Mouse (Mus musculus): ENCODE measurements at regions not wholly inside any gene's neighbourhood (a gene's known extent, or its start where the extent isn't known, plus 50 kb on each side); places are given as distances from the start of the nearest gene placed in this dataset.

DNA sequence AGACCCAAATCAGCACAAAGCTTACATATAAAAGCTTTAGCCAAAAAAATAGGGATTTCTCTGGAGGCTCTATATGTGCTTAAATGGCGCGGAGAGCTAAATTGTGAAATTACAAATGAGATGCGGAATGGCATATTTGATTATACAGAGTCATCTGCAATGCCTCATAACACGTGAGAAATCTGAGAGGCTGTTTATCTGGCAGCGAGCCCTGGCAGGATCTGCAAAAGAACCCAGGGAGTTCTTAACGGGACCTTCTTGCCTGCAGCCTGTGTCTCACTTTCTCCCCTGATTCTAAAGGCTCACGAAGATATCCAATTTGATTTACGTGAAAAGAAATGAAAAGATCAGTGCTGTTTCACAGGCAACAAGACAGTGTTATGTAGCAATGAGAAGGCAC is 58.0 kb upstream of the Kirrel3 start:
- DNase-seq (ENCODE audit: low spot score), result no peak
